Mouse (Mus musculus) MEL (cell line): ENCODE results near the gene Shank3. TPM values are rescaled to one million over a fixed set of nuclear protein-coding genes. Genes with fewer than 3 reads are reported as not detected.
A peak's percentile ranks its signal among the peaks of the same experiment; 100 is the strongest.

Experiments used
- DNase-seq: peaks from one replicate; pipeline ENCODE4 v3.0.0; 2011; ENCODE audit warnings: low read depth, low spot score
- H3K27ac ChIP-seq: 2 replicates; pipeline ENCODE4 v1.5.1; 2012; ENCODE audit warnings: low read depth, mild to moderate bottlenecking, control low read depth, low read length, moderate library complexity; ENCODE audit not compliant: control insufficient read depth
- H3K27me3 ChIP-seq, 2 experiments: fragments of 150-350 bp in 1 of 2; sonication (generic) in 1 of 2; 2 replicates each; pipeline ENCODE4 v1.6.1; 2012; ENCODE audit warnings: low read length in 2 of 2, mild to moderate bottlenecking in 2 of 2, improper control_type of control experiment in 1 of 2, moderate library complexity in 1 of 2; ENCODE audit not compliant: insufficient read depth in 2 of 2, control insufficient read depth in 1 of 2
- H3K36me3 ChIP-seq, 2 experiments: 2 replicates each; pipeline ENCODE4 v1.6.1; 2012 to 2014; ENCODE audit warnings: low read length in 2 of 2, improper control_type of control experiment in 1 of 2, inconsistent platforms in 1 of 2, mild to moderate bottlenecking in 1 of 2; ENCODE audit not compliant: insufficient read depth in 2 of 2, control insufficient read depth in 1 of 2
- H3K4me1 ChIP-seq, 2 experiments: fragments of 150-350 bp in 1 of 2; sonication (generic) in 1 of 2; 2 replicates each; pipeline ENCODE4 v1.6.1; 2012; ENCODE audit warnings: low read length in 2 of 2, improper control_type of control experiment in 1 of 2, mild to moderate bottlenecking in 1 of 2; ENCODE audit not compliant: insufficient read depth in 2 of 2, control insufficient read depth in 1 of 2
- H3K4me3 ChIP-seq, 2 experiments: fragments of 150-350 bp in 1 of 2; sonication (generic) in 1 of 2; 2 replicates each; pipeline ENCODE4 v1.5.1; 2012; ENCODE audit warnings: low read depth in 2 of 2, low read length in 2 of 2, mild to moderate bottlenecking in 2 of 2, moderate library complexity in 2 of 2, control low read depth in 1 of 2, improper control_type of control experiment in 1 of 2; ENCODE audit not compliant: control insufficient read depth in 1 of 2, insufficient read depth in 1 of 2
- H3K79me2 ChIP-seq: 2 replicates; pipeline ENCODE4 v1.6.1; 2012; ENCODE audit warnings: mild to moderate bottlenecking, low read length, moderate library complexity; ENCODE audit not compliant: control insufficient read depth, poor library complexity, insufficient read depth
- H3K9ac ChIP-seq: 2 replicates; pipeline ENCODE4 v1.6.1; 2012; ENCODE audit warnings: low read depth, mild to moderate bottlenecking, control low read depth, low read length, moderate library complexity; ENCODE audit not compliant: control insufficient read depth, poor library complexity, severe bottlenecking
- H3K9me3 ChIP-seq: fragments of 150-350 bp; sonication (generic); replicated peaks from 2 replicates; pipeline ENCODE4 v1.6.1; 2012; ENCODE audit warnings: mild to moderate bottlenecking, low read length, improper control_type of control experiment, moderate library complexity; ENCODE audit not compliant: insufficient read depth
- E2F4 ChIP-seq: IDR thresholded peaks from 2 replicates; pipeline ENCODE4 v1.6.1; 2011; ENCODE audit warnings: low read depth, low read length, improper control_type of control experiment, borderline replicate concordance
- EP300 ChIP-seq, 2 experiments: IDR thresholded peaks; 2 replicates each; pipeline ENCODE4 v1.6.1; 2011; ENCODE audit warnings: improper control_type of control experiment in 2 of 2, low read length in 2 of 2, low read depth in 1 of 2, mild to moderate bottlenecking in 1 of 2
- GATA1 ChIP-seq: IDR thresholded peaks from 2 replicates; pipeline ENCODE4 v1.6.1; 2011; ENCODE audit warnings: low read depth, low read length, improper control_type of control experiment
- JUND ChIP-seq: IDR thresholded peaks from 2 replicates; pipeline ENCODE4 v1.6.1; 2011; ENCODE audit warnings: low read depth, mild to moderate bottlenecking, improper control_type of control experiment, low read length
- MXI1 ChIP-seq: IDR thresholded peaks from 2 replicates; pipeline ENCODE4 v1.6.1; 2011; ENCODE audit warnings: mild to moderate bottlenecking, low read depth, low read length, improper control_type of control experiment
- MYB ChIP-seq: IDR thresholded peaks from 2 replicates; pipeline ENCODE4 v1.6.1; 2011; ENCODE audit warnings: mild to moderate bottlenecking, low read depth, low read length, improper control_type of control experiment
- NELFE ChIP-seq: IDR thresholded peaks from 2 replicates; pipeline ENCODE4 v1.6.1; 2011; ENCODE audit warnings: low read depth, low read length, improper control_type of control experiment
- POLR2AphosphoS5 ChIP-seq: IDR thresholded peaks from 2 replicates; pipeline ENCODE4 v1.6.1; 2012; ENCODE audit warnings: low read depth, borderline replicate concordance, mild to moderate bottlenecking, inconsistent platforms, low read length, moderate library complexity, mixed read lengths
- RCOR1 ChIP-seq: IDR thresholded peaks from 2 replicates; pipeline ENCODE4 v1.6.1; 2012; ENCODE audit warnings: low read depth, mild to moderate bottlenecking, inconsistent platforms, low read length, improper control_type of control experiment
- SIN3A ChIP-seq: IDR thresholded peaks from 2 replicates; pipeline ENCODE4 v1.6.1; 2012; ENCODE audit warnings: low read length, improper control_type of control experiment, inconsistent platforms
- SMC3 ChIP-seq: IDR thresholded peaks from 2 replicates; pipeline ENCODE4 v1.6.1; 2011; ENCODE audit warnings: low read depth, low read length, improper control_type of control experiment
- TAL1 ChIP-seq: IDR thresholded peaks from 2 replicates; pipeline ENCODE4 v1.6.1; 2012; ENCODE audit warnings: mild to moderate bottlenecking, inconsistent platforms, low read length, moderate library complexity, mixed read lengths
- TCF12 ChIP-seq: IDR thresholded peaks from 2 replicates; pipeline ENCODE4 v1.6.1; 2014; ENCODE audit warnings: low read depth, mild to moderate bottlenecking, inconsistent platforms, low read length, improper control_type of control experiment, moderate library complexity
- UBTF ChIP-seq: IDR thresholded peaks from 2 replicates; pipeline ENCODE4 v1.6.1; 2012; ENCODE audit warnings: low read depth, mild to moderate bottlenecking, inconsistent platforms, low read length, improper control_type of control experiment, moderate library complexity, borderline replicate concordance; ENCODE audit not compliant: insufficient read depth
- USF1 ChIP-seq: IDR thresholded peaks from 2 replicates; pipeline ENCODE4 v1.6.1; 2014; ENCODE audit warnings: low read depth, mild to moderate bottlenecking, inconsistent platforms, low read length, improper control_type of control experiment, moderate library complexity
- USF2 ChIP-seq, 2 experiments: IDR thresholded peaks; 2 replicates each; pipeline ENCODE4 v1.6.1; 2011 to 2012; ENCODE audit warnings: improper control_type of control experiment in 2 of 2, low read length in 2 of 2, borderline replicate concordance in 1 of 2, inconsistent platforms in 1 of 2, low read depth in 1 of 2, mild to moderate bottlenecking in 1 of 2; ENCODE audit not compliant: insufficient read depth in 1 of 2
- ZMIZ1 ChIP-seq: IDR thresholded peaks from 2 replicates; pipeline ENCODE4 v1.6.1; 2012; ENCODE audit warnings: low read depth, mild to moderate bottlenecking, inconsistent platforms, low read length, improper control_type of control experiment, moderate library complexity
- polyA plus RNA-seq, 2 experiments: library from polyadenylated mRNA; stranded (reverse) in 1 of 2; unstranded in 1 of 2; fragments of >175 nt in 1 of 2; fragments of >200 nt in 1 of 2; gene quantifications; 2 replicates each; pipeline versions ENCODE4 v1.2.1 to v1.2.4; 2012; ENCODE audit warnings: low replicate concordance in 2 of 2, low read depth in 1 of 2; ENCODE audit not compliant: insufficient read length in 2 of 2, insufficient read depth in 1 of 2, missing spikeins in 1 of 2
- total RNA-seq: library from RNA; depleted of rRNA; stranded (reverse); fragments of 300-350 nt; gene quantifications from 2 replicates; pipeline ENCODE4 v1.2.3, GENCODE M21; 2012

The Shank3 gene
- total and polyA plus RNA-seq, 3 experiments = 14.2 to 20.3 TPM; not detected in 1

- Histone ChIP-seq H3K27me3 (no peaks in the 10 kb centered on the region), H3K4me3 (no peak overlapping the region), H3K27ac (no peak overlapping the region), H3K9me3 (no peaks in the 10 kb centered on the region), H3K9ac (no peak overlapping the region)
- TF ChIP-seq UBTF (no peak), E2F4 (no peak), USF1 (no peak), TCF12 (no peak), EP300 (IDR thresholded peaks at IDR 0.05; ENCODE audit: low read depth in 1 of 2, low read length in 2 of 2) (no peak), GATA1 (no peak), POLR2AphosphoS5 (no peak), TAL1 (no peak), USF2 (IDR thresholded peaks at IDR 0.05; ENCODE audit: borderline replicate concordance in 1 of 2, insufficient read depth in 1 of 2, low read depth in 1 of 2, low read length in 2 of 2) (no peak), RCOR1 (no peak), SIN3A (no peak), MYB (no peak), ZMIZ1 (no peak)
- TF ChIP-seq, all 39 proteins: peak for 0
- H3K36me3 ChIP-seq = no peaks in the 10 kb centered on the region; a peak in 1 of 4 replicates
- no peaks in the 10 kb centered on the region for H3K79me2 ChIP-seq
- no peaks in the 10 kb centered on the region for H3K4me1 ChIP-seq
- DNase-seq = peak; percentile 24
These were observed 26.5 kb downstream of the Shank3 start for GRCm38 (mm10) chr15:89525896-89526295.

GRCm38 (mm10) chr15:89526776-89527325 is 27.4 kb downstream of the Shank3 start:
- Histone ChIP-seq H3K9me3 (no peaks in the 10 kb centered on the region), H3K27ac (no peak overlapping the region), H3K4me3 (no peak overlapping the region), H3K4me1 (no peaks in the 10 kb centered on the region), H3K79me2 (no peaks in the 10 kb centered on the region), H3K9ac (no peak overlapping the region), H3K27me3 (no peaks in the 10 kb centered on the region), H3K36me3 (no peaks in the 10 kb centered on the region; a peak in 1 of 4 replicates)
- no peak for TF ChIP-seq MXI1
- no peak for TF ChIP-seq EP300 (IDR thresholded peaks at IDR 0.05; ENCODE audit: low read depth in 1 of 2, low read length in 2 of 2)
- no peak for TF ChIP-seq SMC3
- no peak for TF ChIP-seq JUND
- no peak for TF ChIP-seq NELFE
- no peak for TF ChIP-seq ZMIZ1
- TF ChIP-seq USF2 (IDR thresholded peaks at IDR 0.05; ENCODE audit: borderline replicate concordance in 1 of 2, insufficient read depth in 1 of 2, low read depth in 1 of 2, low read length in 2 of 2) = no peak
- DNase-seq = no peak
